Mouse (Mus musculus): ENCODE data around the gene Vmn2r102. TPM values are rescaled to one million over a fixed set of nuclear protein-coding genes. Genes with fewer than 3 reads are reported as not detected.

Vmn2r102 gene
- total RNA-seq (2022) = not detected

DNA sequence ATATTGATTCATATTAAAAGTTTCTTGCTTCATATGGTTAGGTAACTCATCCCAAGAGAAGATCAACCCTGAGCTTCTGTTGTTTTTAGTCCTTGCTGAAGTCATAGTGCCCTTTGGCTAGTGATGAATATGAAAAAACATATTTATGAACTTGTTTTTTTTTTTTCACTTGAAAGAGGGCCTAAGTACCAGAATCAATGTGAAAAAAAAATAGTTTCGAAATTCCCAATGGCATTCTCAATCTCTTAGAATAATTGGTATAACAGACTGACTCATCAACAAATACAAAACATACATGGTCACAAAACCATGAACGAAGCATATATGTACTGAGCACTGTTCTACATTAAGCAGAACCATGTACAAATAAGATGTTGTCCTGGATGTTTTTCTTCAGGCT lies at the start of gene Vmn2r102:
Gene Vmn2r102, plus strand, starts transcription at position 301 of the 400 bp plus-strand sequence.
- DNase-seq (ENCODE audit: low spot score in 2 of 2) = no peak

DNA sequence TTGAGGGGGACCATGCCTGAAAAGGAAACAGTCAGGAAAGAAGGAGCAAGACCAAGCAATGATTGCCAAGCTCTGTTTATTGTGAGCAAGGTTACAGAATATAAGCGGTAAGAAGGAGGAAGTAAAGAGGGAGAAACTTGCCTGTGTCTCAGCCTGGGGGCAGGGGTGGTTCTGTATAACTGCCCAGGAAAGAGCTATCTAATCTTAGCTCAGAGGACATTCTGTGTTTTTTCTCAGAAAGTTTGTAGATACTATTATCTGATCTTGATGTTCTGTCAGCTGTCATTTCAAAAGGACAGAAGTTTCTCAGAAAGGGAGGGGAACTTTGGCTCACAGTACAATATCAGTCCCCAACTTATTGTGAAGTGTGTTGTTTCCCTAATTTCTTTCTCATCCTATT lies 30.8 kb upstream of the Vmn2r102 start:
- no peak for DNase-seq (ENCODE audit: low spot score in 2 of 2)

DNA sequence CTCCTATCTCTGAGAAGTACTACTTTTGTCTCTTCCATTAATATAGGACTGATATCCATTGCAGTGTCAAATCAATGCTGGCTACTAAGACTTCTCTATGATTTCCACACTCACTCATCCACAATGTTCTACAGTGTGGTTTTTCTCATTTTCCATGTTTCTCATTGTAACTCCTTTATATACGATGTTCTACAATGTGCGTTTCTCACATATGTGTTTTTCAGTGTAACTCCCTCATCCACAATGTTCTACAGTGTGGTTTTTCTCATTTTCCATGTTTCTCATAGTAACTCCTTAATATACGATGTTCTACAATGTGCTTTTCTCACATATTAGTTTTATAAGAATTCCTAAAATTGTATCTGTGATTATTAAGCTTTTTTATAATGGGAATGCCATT lies 1.7 kb upstream of the Vmn2r102 start:
- DNase-seq (ENCODE audit: low spot score in 2 of 2) = no peak

GRCm38 (mm10) chr17:19692062-19692461 lies 31.9 kb downstream of the Vmn2r102 start:
- no peak for DNase-seq (ENCODE audit: low spot score in 2 of 2)

Other genes starting within 250 kb of the Vmn2r102 start
- not detected for gene Vmn2r100, start 155.6 kb upstream of the Vmn2r102 start, total RNA-seq (2022)
- not detected for gene Vmn2r101, start 83.1 kb upstream of the Vmn2r102 start, total RNA-seq (2022)
- not detected for gene Vmn2r103, start 113.0 kb downstream of the Vmn2r102 start, total RNA-seq (2022)